Mouse (Mus musculus): Measurements from ENCODE around the gene Gabarap.
A peak's percentile ranks its signal among the peaks of the same experiment; 100 is the strongest.

Gabarap gene

DNA sequence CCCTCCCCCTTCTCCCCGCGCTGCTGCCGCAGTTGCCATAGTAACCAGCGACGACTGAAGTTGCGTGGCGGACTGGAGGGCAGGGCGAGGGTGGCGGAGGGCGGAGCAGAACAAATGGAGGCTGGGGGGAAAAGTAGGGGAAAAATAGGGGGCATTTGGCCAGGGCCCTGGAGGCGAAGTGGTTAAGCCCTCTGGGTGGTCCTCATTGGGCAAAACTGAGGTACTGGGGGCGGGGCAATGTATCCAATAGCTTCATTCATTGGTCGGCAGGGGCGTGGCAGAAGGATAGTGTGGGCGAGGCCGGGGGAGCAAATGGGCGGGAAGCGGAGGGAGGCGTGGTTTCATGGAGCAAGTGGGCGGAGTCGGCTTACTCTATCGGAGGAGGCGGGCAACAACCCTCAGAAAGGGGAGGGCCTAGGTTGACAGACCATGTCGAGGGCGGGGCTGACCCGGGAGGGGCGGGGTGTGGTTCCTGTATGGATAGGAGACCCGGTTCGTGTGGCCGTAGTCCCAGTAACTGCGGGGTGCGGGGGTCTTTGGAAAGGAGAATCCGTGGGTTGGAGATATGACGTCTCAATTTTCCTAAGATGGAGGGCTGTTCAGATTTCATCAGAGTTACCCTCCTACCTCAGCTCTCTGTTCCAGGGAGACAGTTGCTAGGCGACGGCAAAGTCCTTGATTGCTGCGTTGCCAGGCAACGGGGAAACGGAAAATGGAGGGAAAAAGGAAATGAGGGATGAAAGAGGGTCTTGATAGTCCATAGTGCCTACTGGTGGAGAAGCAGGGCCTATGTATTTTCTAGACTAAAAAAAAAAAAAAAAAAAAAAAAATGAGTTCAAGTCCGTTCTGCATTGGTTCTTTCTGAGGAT lies 30.6 kb downstream of the Gabarap start:
- peak; percentile 99 for DNase-seq (ENCODE audit: low read depth)

DNA sequence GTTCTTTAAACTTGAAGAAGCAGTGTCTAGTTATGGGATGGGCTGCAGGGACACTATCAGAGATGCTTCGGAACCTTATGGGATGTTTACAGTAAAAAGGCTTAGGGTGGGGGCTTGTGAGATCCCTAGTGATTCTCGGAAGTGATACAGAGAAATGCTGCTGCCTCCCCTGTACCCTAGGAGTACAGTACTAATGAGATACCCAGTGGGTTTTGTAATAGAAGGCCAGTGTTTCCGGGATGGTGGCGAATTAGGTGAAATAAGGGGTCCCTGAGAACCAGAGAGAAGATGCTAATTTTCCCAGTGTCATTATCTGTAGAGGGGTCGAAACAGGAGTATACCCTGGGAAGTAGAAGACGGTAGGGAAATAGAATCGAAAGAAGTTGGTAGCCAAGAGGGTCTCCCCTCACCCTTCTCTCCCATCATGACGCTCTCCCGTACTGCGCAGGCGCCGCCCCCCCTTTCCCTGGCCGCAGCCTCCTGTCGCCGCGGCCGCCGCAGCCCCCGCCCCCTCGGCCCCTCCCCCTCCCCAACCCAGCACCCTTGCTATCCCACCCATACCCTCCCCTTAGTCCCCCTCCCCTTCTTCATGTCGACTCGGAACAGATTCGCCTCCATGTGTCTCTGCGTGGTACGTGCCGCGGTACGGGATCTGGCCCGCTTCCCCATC lies 32.7 kb downstream of the Gabarap start:
- DNase-seq (ENCODE audit: low read depth): no peak

DNA sequence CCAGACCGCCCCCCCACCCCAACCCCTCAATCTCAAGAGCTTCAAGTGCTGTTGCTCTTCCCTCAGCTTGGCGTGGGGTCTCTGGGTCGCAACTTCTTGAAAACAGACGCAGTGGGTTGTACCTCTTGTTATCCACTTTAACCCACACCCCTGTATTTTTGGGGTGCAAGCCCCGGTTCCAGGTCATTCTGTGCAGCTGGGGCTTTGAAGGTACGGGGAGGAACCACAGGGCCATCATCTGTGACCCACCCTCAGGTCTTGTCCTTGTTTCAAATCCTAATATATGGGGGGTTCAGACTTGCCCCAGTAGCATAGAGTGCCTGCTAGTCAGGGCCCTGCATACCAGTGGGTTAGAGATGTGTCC lies 33.2 kb downstream of the Gabarap start:
- DNase-seq (ENCODE audit: low read depth): no peak

DNA sequence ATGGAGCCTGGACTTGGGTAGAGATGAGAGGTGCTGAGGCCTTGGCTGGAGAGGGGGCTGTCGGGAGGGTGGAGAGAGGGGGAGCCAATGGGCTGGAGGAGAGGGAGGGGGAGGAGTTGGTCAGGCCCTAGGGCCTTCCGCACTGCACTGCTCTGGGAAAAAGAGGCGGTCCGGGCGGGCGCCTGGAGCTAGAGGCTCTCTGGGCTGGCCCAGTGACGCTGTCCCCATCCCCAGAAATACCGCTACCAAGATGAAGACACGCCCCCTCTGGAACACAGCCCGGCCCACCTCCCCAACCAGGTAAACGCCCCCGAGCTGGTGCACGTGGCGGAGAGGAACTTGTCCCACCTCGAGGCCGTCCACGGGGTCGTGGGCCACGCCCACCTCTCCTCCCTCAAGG lies 35.7 kb downstream of the Gabarap start:
- DNase-seq (ENCODE audit: low read depth): peak; percentile 88

DNA sequence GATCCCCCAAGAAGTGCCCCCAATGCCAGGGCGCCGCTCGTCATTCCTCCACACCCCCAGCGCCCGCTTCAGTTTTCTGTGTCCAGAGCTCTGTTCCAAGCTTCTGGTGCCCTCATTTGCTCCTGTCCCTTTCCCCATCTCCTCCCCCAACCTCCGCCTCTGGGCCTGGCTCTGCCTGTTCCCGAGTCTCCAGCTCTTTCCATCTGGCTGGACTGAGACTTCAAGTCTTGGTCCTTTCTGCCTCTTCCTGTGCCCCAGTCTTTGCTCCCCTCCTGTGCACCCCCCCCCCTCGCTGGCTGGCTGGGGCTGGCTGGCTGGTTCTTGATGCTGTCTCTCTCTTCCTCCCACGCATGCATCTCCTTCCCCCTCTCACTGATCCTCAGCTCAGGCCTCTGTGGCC lies 36.5 kb downstream of the Gabarap start:
- peak; percentile 52 for DNase-seq (ENCODE audit: low read depth)

DNA sequence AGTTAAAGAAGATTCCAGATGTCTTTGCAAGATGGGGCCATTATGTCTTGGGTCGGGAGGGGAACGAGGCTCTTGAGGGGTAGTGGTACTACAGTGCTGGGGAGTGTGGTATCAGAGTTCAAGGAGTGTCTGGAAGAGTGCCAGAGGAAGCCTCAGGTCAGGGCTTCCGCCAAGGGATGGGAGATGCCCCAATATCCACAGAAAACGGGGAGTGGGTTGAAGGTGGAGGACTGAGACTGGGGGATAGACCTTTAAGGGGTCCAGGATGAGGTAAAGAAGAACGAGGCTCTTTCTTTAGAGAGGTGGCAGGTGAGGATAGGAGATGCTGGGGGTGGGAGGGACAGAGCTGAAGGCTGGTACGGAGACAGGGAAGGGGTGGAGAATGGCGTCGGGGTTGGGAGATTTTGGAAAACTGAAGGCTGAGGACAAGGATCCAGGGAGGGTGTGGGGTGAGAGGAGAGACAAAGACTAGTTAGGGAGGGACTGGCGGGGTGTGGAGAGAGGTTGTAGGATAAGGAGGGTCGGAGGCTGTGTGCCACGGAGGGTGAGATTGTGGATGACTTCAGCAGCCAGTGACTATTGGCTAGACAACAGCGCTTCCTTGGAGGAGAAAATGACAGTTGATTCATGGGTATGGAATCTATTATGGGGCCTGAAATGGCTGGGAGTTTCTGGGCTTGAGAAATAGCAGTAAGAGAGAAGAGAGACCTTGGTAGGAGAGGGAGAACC lies 37.6 kb downstream of the Gabarap start:
- DNase-seq (ENCODE audit: low read depth): peak; percentile 34

DNA sequence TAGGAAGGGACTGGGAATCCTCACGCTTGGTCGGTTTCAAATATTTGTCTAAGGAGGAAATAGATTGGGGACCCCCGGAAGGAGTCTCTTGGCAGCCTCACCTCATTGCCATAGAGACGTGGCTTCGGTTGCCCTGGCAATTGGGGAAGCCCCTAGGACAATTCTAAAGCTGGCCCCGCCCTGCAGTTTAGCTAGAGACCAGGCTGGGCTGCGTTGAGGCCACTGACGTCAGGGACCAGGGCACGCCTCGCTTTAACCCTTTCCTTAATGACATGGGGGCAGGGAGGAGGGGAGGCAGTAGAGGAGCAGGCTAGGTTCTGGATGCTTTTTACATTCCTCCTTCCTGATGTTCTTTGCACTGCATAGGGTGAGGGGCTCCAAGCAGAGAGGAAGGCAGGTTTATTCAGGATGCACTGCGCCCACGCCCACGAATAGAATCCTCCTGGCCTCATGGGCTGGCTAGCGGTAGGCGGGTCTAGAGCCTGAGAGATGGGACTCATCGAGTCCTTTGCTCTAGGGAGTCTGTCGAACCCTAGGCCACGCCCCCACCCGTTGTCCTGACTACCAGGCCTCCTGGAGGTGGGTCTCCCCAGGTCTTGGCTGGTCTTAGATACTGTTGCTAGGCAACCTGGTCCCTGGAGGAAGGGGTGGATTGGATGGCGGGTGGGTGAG lies 38.3 kb downstream of the Gabarap start:
- peak; percentile 90 for DNase-seq (ENCODE audit: low read depth)

DNA sequence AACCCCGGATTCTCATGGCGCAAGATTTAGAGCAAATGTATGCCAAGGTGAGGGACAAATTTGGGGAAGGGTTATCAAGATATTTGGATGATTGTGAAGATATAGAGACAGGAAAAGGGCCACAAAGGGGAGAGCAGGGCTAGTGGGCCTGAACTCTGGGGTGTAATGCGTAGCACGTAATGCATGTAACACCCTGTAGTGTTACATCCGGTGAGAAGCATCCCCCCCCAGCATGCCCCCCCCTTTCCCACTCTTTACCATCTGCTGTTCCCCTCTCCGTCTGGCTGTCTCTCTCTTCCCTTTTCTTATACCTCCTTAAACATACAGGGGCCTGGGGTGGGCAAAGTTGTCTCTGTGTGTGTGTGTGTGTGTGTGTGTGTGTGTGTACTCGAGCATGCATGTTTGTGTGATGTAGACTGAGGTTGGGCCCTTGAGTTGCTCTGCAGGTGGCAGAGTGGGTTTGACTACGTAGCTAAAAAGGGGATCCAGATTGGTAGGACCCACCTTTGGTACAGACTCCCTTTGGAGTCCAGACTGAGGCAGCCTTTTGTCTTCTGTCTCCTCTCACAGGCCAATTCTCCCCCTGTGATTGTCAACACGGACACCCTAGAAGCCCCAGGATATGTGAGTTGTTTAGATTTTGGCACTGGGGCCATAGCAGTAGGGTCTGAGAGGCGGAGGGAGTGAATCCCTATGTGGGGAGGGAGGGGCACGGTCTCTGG lies 39.0 kb downstream of the Gabarap start:
- no peak for DNase-seq (ENCODE audit: low read depth)

DNA sequence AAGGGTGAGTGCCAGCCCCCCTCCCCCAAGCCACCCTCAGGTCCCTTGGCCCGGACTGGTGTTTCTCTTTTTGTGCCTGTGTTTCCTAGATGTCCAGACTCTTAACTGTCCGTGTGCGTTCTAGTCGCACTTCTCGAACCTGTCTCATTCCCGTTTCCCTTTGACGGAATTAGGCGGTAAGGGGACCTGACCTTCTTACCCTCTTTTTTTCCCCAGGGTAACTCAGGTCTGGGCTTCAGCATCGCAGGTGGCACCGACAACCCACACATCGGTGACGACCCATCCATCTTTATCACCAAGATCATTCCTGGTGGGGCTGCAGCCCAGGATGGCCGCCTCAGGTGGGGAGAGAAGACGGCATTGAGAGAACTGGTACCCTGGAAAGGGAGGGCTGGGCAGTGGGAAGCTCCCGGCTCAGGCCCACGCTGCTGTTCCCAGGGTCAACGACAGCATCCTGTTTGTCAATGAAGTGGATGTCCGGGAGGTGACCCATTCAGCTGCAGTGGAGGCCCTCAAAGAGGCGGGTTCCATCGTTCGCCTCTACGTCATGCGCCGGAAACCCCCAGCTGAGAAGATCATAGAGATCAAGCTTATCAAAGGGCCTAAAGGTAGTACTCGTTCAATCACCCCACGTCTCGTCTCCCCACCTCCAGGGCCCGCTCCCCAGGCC lies 39.8 kb downstream of the Gabarap start:
- no peak for DNase-seq (ENCODE audit: low read depth)

DNA sequence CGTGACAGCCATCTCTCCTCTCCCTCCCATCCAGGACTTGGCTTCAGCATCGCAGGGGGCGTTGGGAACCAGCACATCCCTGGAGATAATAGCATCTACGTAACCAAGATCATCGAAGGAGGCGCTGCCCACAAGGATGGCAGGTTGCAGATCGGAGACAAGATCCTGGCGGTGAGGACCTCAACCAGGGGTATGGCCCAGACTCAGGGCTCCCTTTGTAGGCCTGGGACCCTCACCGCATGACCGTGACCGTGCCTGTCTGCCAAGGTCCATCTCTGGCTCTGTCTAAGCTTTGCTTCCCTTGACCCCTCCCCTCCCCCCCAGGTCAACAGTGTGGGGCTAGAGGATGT lies 40.4 kb downstream of the Gabarap start:
- no peak for DNase-seq (ENCODE audit: low read depth)

DNA sequence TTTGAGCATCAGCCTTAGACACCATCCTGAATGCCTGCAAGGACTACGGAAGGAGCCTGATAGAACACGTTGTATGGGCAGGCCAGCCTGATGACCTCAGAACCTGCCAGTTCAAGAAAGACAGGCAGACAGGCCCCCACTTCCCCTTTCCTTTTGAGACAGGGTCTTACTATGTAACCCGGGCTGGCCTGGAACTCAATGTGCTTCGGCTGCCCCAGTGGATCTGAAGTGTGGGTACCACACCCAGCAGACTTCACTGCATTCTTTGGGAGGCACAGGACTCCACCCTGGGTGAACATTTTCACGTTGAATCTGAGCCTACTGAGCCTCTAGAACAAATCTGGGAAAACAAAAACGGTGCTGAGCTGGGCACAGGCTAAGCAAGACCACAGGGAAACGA lies 47.2 kb downstream of the Gabarap start:
- no peak for DNase-seq (ENCODE audit: low read depth)

DNA sequence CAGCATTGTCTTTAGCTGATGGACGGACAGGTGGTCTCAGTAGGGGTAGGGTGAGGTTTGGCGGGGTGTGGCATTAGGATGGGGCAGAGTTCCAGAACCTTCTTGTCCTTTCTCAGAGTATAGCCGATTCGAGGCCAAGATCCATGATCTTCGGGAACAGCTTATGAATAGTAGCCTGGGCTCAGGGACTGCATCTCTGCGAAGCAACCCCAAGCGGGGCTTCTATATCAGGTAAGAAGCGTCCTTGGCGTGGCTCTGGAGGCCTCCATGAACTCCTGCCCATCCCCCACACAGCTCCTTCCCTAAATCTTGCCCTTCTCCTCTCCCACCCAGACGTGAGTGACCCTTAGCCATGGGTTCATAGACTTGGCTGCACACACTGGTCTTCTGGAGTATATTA lies 48.7 kb downstream of the Gabarap start:
- no peak for DNase-seq (ENCODE audit: low read depth)

DNA sequence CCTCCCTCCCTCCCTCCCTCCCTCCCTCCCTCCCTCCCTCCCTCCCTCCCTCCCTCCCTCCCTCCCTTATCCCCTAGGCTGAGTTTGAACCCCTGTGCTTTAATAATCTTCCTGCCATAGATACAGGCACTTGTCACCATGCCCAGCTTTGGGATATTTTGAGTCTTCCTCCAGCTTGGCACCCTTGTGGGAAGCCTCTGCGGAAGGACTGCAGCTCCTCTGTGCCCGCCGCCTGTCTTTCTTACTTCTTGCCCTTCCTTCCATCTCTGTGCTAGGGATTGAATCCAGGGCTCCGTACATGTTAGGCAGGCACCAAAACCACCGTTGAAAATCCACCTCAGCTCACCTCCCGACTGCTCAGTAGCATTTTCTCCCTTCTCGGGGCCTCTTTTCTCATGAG lies 49.2 kb downstream of the Gabarap start:
- DNase-seq (ENCODE audit: low read depth): no peak

DNA sequence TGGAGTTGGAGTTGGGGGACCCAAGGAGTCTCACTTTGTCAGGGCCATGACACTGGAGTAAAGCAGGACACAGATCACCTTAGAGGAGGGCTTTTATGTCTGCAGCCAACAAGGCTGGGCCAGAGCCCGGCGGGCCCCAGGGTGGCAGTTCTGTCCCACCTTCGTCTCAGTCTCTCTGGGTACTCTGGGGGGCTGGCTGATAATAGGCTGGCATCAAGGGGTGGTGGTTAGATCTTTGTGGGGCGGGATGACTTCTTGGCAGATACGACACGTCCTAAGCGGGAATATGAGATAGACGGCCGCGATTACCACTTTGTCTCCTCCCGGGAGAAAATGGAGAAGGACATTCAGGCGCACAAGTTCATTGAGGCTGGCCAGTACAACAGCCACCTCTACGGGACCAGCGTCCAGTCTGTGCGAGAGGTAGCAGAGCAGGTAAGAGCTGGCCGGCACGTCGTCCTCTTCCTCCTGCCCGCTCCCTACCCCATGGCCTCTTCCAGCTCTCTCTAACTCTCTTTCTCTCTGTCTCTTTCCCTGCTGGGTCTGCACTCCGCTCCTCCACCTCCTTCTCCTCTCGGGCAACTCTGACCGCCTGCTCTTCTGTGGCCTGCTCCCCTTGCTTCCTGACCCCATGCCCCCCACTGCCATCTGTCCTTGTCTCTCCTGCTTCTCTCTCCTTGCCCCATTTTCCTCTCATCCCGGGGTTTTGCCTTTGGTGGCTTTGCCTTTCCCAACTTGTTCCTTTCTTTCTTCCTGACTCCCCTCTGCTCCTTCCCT lies 51.6 kb downstream of the Gabarap start:
- DNase-seq (ENCODE audit: low read depth): no peak

DNA sequence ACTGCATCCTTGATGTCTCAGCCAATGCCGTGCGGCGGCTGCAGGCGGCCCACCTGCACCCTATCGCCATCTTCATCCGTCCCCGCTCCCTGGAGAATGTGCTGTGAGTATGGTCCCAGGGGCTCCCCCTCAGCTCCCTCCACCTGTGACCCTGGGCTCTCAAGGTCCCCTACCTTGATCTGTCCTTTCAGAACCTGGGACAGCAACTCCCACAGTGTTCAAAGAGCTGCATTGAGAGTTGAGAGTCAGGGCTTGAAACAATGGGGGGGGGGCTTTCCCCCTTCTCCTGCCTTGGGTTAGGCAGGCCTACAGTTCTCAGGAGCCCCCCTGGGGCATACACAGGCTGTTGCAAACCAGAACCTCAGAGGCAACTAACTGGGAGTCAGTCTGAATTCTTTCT lies 52.7 kb downstream of the Gabarap start:
- DNase-seq (ENCODE audit: low read depth): no peak
